Mouse (Mus musculus): ENCODE measurements at regions not wholly inside any gene's neighbourhood (a gene's known extent, or its start where the extent isn't known, plus 50 kb on each side); places are given as distances from the start of the nearest gene placed in this dataset.
"Not testable (repeated sequence)": the region's sequence is repeated elsewhere in the genome, so short reads cannot be mapped to it uniquely, and the experiment has no call there.

GRCm38 (mm10) chr15:90882349-90882748 is 167.4 kb downstream of the Kif21a start:
- DNase-seq (ENCODE audit: low spot score); H3K9me3 ChIP-seq (ENCODE audit: control insufficient read depth, low read length); H3K27ac ChIP-seq (replicated peaks; ENCODE audit: low read depth, low read length); H3K4me3 ChIP-seq (replicated peaks; ENCODE audit: low read length); H3K27me3 ChIP-seq (ENCODE audit: control insufficient read depth, insufficient read depth, low read length); ATAC-seq (ENCODE audit: low FRiP score, low read depth); H3K4me2 ChIP-seq (replicated peaks; ENCODE audit: low read depth, low read length, severe bottlenecking); H3K4me1 ChIP-seq (ENCODE audit: control insufficient read depth, insufficient read depth, low read length); H3K9ac ChIP-seq (ENCODE audit: low read depth, low read length, severe bottlenecking); H3K36me3 ChIP-seq (ENCODE audit: control insufficient read depth, insufficient read depth, low read length): not testable (repeated sequence)
- WGBS: 95% methylated on average over 19 of the region's 19 CpGs

DNA sequence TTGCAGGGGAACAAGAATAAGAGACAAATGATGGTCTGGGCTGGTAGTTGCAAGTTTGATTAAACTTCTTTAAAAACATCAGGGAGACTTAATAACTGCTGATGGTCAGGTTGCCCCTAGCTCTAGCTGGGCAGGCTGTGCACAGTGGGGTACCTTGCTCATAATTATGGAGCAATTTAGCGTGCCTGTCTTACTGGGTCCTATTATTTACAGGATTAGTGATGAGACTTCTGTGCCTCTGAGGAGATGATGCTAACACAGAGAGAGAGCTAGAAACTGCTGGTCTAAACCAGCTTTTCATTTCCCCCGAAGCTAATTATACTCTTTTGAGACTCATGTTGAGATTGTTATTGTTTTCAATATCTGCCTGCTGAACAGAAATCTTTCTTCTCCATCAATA is 180.3 kb downstream of the Kif21a start:
- H3K9ac ChIP-seq (ENCODE audit: low read depth, low read length, severe bottlenecking): no peak overlapping the region
- ATAC-seq (ENCODE audit: low FRiP score, low read depth) (no peak), DNase-seq (ENCODE audit: low spot score) (no peak)
- H3K4me3 ChIP-seq (replicated peaks; ENCODE audit: low read length): no peak overlapping the region
- H3K9me3 ChIP-seq (ENCODE audit: control insufficient read depth, low read length): no peaks in the 10 kb centered on the region
- 63% methylated on average over 2 of the region's 2 CpGs for WGBS
- H3K27ac ChIP-seq (replicated peaks; ENCODE audit: low read depth, low read length): no peak overlapping the region
- H3K4me2 ChIP-seq (replicated peaks; ENCODE audit: low read depth, low read length, severe bottlenecking): no peak overlapping the region
- no peaks in the 10 kb centered on the region for H3K36me3 ChIP-seq (ENCODE audit: control insufficient read depth, insufficient read depth, low read length)
- H3K27me3 ChIP-seq (ENCODE audit: control insufficient read depth, insufficient read depth, low read length): no peaks in the 10 kb centered on the region
- no peaks in the 10 kb centered on the region for H3K4me1 ChIP-seq (ENCODE audit: control insufficient read depth, insufficient read depth, low read length)
- TF ChIP-seq POLR2A (IDR thresholded peaks at IDR 0.05; ENCODE audit: borderline replicate concordance, extremely low read depth, insufficient read depth, insufficient read length): no peak

- not testable (repeated sequence) for H3K9ac ChIP-seq (ENCODE audit: low read depth, low read length, severe bottlenecking); H3K4me3 ChIP-seq (replicated peaks; ENCODE audit: low read length); H3K27me3 ChIP-seq (ENCODE audit: control insufficient read depth, insufficient read depth, low read length); H3K4me2 ChIP-seq (replicated peaks; ENCODE audit: low read depth, low read length, severe bottlenecking); ATAC-seq (ENCODE audit: low FRiP score, low read depth); H3K36me3 ChIP-seq (ENCODE audit: control insufficient read depth, insufficient read depth, low read length); DNase-seq (ENCODE audit: low spot score); H3K27ac ChIP-seq (replicated peaks; ENCODE audit: low read depth, low read length); H3K9me3 ChIP-seq (ENCODE audit: control insufficient read depth, low read length); H3K4me1 ChIP-seq (ENCODE audit: control insufficient read depth, insufficient read depth, low read length)
- 75% methylated on average over 1 of the region's 4 CpGs for WGBS
Observed at GRCm38 (mm10) chr15:90853763-90854162, 174.5 kb upstream of the Cpne8 start.

GRCm38 (mm10) chr15:90851991-90852390 is 172.8 kb upstream of the Cpne8 start:
- WGBS: 90% methylated on average over 2 of the region's 2 CpGs
- no peaks in the 10 kb centered on the region for H3K9me3 ChIP-seq (ENCODE audit: control insufficient read depth, low read length)
- DNase-seq (ENCODE audit: low spot score): no peak
- no peaks in the 10 kb centered on the region for H3K36me3 ChIP-seq (ENCODE audit: control insufficient read depth, insufficient read depth, low read length)
- no peak overlapping the region for H3K4me3 ChIP-seq (replicated peaks; ENCODE audit: low read length)
- no peak overlapping the region for H3K4me2 ChIP-seq (replicated peaks; ENCODE audit: low read depth, low read length, severe bottlenecking)
- H3K9ac ChIP-seq (ENCODE audit: low read depth, low read length, severe bottlenecking): no peak overlapping the region
- no peak for ATAC-seq (ENCODE audit: low FRiP score, low read depth)
- H3K27ac ChIP-seq (replicated peaks; ENCODE audit: low read depth, low read length): no peak overlapping the region
- H3K4me1 ChIP-seq (ENCODE audit: control insufficient read depth, insufficient read depth, low read length): no peaks in the 10 kb centered on the region
- TF ChIP-seq POLR2A (IDR thresholded peaks at IDR 0.05; ENCODE audit: borderline replicate concordance, extremely low read depth, insufficient read depth, insufficient read length): no peak
- no peaks in the 10 kb centered on the region for H3K27me3 ChIP-seq (ENCODE audit: control insufficient read depth, insufficient read depth, low read length)

DNA sequence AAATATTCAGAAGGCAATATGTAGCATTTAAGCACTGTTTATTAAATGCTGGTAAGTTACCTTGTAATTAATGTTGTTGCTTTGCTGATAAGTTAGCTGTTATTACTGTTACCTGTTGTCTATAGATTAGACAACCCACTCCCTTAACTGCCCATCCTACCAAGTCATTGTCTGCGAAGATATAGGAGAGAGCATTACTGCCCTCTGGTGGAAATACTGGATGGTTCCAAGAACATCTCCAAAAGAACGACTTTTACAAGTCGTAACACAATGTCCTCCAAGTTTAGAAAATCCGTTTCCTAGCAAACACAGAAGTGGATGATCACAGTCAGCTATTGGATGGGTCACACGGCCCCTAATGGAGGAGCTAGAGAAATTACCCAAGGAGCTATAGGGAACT is 162.2 kb upstream of the Cpne8 start:
- no peaks in the 10 kb centered on the region for H3K4me1 ChIP-seq (ENCODE audit: control insufficient read depth, insufficient read depth, low read length)
- TF ChIP-seq POLR2A (IDR thresholded peaks at IDR 0.05; ENCODE audit: borderline replicate concordance, extremely low read depth, insufficient read depth, insufficient read length): no peak
- no peak for ATAC-seq (ENCODE audit: low FRiP score, low read depth)
- DNase-seq (ENCODE audit: low spot score): peak; percentile 62
- no peak overlapping the region for H3K4me3 ChIP-seq (replicated peaks; ENCODE audit: low read length)
- no peaks in the 10 kb centered on the region for H3K27me3 ChIP-seq (ENCODE audit: control insufficient read depth, insufficient read depth, low read length)
- no peak overlapping the region for H3K27ac ChIP-seq (replicated peaks; ENCODE audit: low read depth, low read length)
- 35% methylated on average over 5 of the region's 5 CpGs for WGBS
- no peak overlapping the region for H3K4me2 ChIP-seq (replicated peaks; ENCODE audit: low read depth, low read length, severe bottlenecking)
- no peaks in the 10 kb centered on the region for H3K36me3 ChIP-seq (ENCODE audit: control insufficient read depth, insufficient read depth, low read length)
- H3K9me3 ChIP-seq (ENCODE audit: control insufficient read depth, low read length): no peaks in the 10 kb centered on the region
- H3K9ac ChIP-seq (ENCODE audit: low read depth, low read length, severe bottlenecking): no peak overlapping the region

GRCm38 (mm10) chr15:90835586-90835985 is 156.4 kb upstream of the Cpne8 start:
- H3K36me3 ChIP-seq (ENCODE audit: control insufficient read depth, insufficient read depth, low read length): no peaks in the 10 kb centered on the region
- DNase-seq (ENCODE audit: low spot score) (no peak), ATAC-seq (ENCODE audit: low FRiP score, low read depth) (no peak)
- H3K27me3 ChIP-seq (ENCODE audit: control insufficient read depth, insufficient read depth, low read length): no peaks in the 10 kb centered on the region
- H3K4me3 ChIP-seq (replicated peaks; ENCODE audit: low read length): no peak overlapping the region
- H3K4me2 ChIP-seq (replicated peaks; ENCODE audit: low read depth, low read length, severe bottlenecking): no peak overlapping the region
- no peak overlapping the region for H3K27ac ChIP-seq (replicated peaks; ENCODE audit: low read depth, low read length)
- H3K4me1 ChIP-seq (ENCODE audit: control insufficient read depth, insufficient read depth, low read length): no peaks in the 10 kb centered on the region
- TF ChIP-seq POLR2A (IDR thresholded peaks at IDR 0.05; ENCODE audit: borderline replicate concordance, extremely low read depth, insufficient read depth, insufficient read length): no peak
- no peak overlapping the region for H3K9ac ChIP-seq (ENCODE audit: low read depth, low read length, severe bottlenecking)
- no peaks in the 10 kb centered on the region for H3K9me3 ChIP-seq (ENCODE audit: control insufficient read depth, low read length)
- WGBS: 70% methylated on average over 7 of the region's 7 CpGs
